23 mouse cellular contexts compared by ENCODE assay signal in genomic region chr17:26240990-26241389, GRCm38 (mm10). TPM values are rescaled to one million over a fixed set of nuclear protein-coding genes. Genes with fewer than 3 reads are reported as not detected.
DNase-seq lines count a peak whose midpoint lies in the region; ATAC-seq and TF ChIP-seq lines count a peak whose summit lies in the region.
"Had no signal": no experiment of that assay in that cellular context is flagged by ENCODE, and none has a peak within 500 bp of the region (broad histone marks: within the 10 kb centered on the region; RNA-seq: fewer than 3 reads in every experiment).

No protein-coding gene starts in this region.

- no peak overlapping the region for H3K4me2 ChIP-seq in hindbrain, embryonic 12.5 days (replicated peaks)
- H3K4me2 ChIP-seq in hindbrain, embryonic 14.5 days (replicated peaks), result no peak overlapping the region
- 0 out of 2 replicates have a peak overlapping the region, but pooled peaks have one; percentile 7 for H3K4me2 ChIP-seq in intestine, postnatal 0 days (replicated peaks; ENCODE audit: low read depth)
- no peak overlapping the region for H3K4me2 ChIP-seq in kidney, embryonic 14.5 days (replicated peaks; ENCODE audit: low read depth, low read length)
- H3K4me2 ChIP-seq: heart, embryonic 15.5 days; neural tube, embryonic 15.5 days had no signal

- 84% methylated on average over 6 of the region's 6 CpGs for WGBS in hindbrain, embryonic 12.5 days
- WGBS in hindbrain, embryonic 14.5 days, result 89% methylated on average over 6 of the region's 6 CpGs
- WGBS in intestine, postnatal 0 days, result 35% methylated on average over 6 of the region's 6 CpGs
- WGBS in kidney, embryonic 14.5 days, result 82% methylated on average over 6 of the region's 6 CpGs

- H3K9me3 ChIP-seq in hindbrain, embryonic 12.5 days (replicated peaks), result no peaks in the 10 kb centered on the region
- no peaks in the 10 kb centered on the region for H3K9me3 ChIP-seq in hindbrain, embryonic 14.5 days (ENCODE audit: control insufficient read depth, low read length)
- H3K9me3 ChIP-seq in MEL (replicated peaks; ENCODE audit: insufficient read depth, low read length), result no peaks in the 10 kb centered on the region
- no peaks in the 10 kb centered on the region for H3K9me3 ChIP-seq in intestine, postnatal 0 days (ENCODE audit: control insufficient read depth)
- H3K9me3 ChIP-seq in kidney, embryonic 14.5 days (ENCODE audit: control insufficient read depth, low read length), result no peaks in the 10 kb centered on the region
- H3K9me3 ChIP-seq: heart, embryonic 15.5 days; neural tube, embryonic 15.5 days had no signal

- TF ChIP-seq RAD21 in MEL (IDR thresholded peaks at IDR 0.05; ENCODE audit: low read depth, low read length), result no peak

- no peak for DNase-seq in hindbrain, embryonic 14.5 days (ENCODE audit: low spot score)
- DNase-seq in 3T3-L1 (ENCODE audit: low read depth, low spot score), result peak; percentile 88
- DNase-seq in MEL (ENCODE audit: low read depth, low spot score), result peak; percentile 36
- no peak for DNase-seq in embryo, embryonic 10 days (ENCODE audit: low spot score)
- DNase-seq: cerebellum, adult 18-20 months; cerebellum, postnatal 36 days; gastrocnemius, postnatal 14 days; heart, adult 2 months; kidney, adult 8-10 months; kidney, postnatal 25 days; layer of hippocampus, adult 9-11 months; lung, postnatal 10 days; midbrain, embryonic 14.5 days; thymus, postnatal 25 days had no signal

- no peak for ATAC-seq in hindbrain, embryonic 12.5 days (ENCODE audit: low FRiP score)
- ATAC-seq in hindbrain, embryonic 14.5 days (ENCODE audit: low FRiP score), result no peak
- no peak for ATAC-seq in intestine, postnatal 0 days
- ATAC-seq in kidney, embryonic 14.5 days (ENCODE audit: low FRiP score, low TSS enrichment), result no peak
- ATAC-seq: CD4-positive, CD25-positive, alpha-beta regulatory T cell, adult 4 months had no signal

- no peak for TF ChIP-seq CTCF in MEL (IDR thresholded peaks at IDR 0.05 in 2 of 3, conservative IDR thresholded peaks at IDR 0.05 in 1 of 3; ENCODE audit: control insufficient read depth in 1 of 3, insufficient read depth in 1 of 3, low read depth in 2 of 3, low read length in 3 of 3, poor library complexity in 1 of 3, severe bottlenecking in 1 of 3)
- no peak for TF ChIP-seq CTCF in intestine, postnatal 0 days (IDR thresholded peaks at IDR 0.05; ENCODE audit: low read depth)

- H3K36me3 ChIP-seq in hindbrain, embryonic 12.5 days, result no peaks in the 10 kb centered on the region
- no peaks in the 10 kb centered on the region for H3K36me3 ChIP-seq in hindbrain, embryonic 14.5 days (replicated peaks; ENCODE audit: control insufficient read depth, insufficient read depth)
- H3K36me3 ChIP-seq in MEL (ENCODE audit: control insufficient read depth in 1 of 2, insufficient read depth in 2 of 2, low read length in 2 of 2), result peaks cover 0 to 30% of the 10 kb centered on the region in 2 experiments; a peak in 2 of 4 replicates
- no peaks in the 10 kb centered on the region for H3K36me3 ChIP-seq in intestine, postnatal 0 days (ENCODE audit: control insufficient read depth, insufficient read depth)
- no peaks in the 10 kb centered on the region for H3K36me3 ChIP-seq in kidney, embryonic 14.5 days (ENCODE audit: control insufficient read depth, insufficient read depth, low read length)
- H3K36me3 ChIP-seq: heart, embryonic 15.5 days; neural tube, embryonic 15.5 days had no signal

- H3K4me1 ChIP-seq in hindbrain, embryonic 12.5 days, result peaks cover 15% of the 10 kb centered on the region
- peaks cover 10% of the 10 kb centered on the region; the same call in 1 of the 2 replicates for H3K4me1 ChIP-seq in hindbrain, embryonic 14.5 days (replicated peaks; ENCODE audit: control insufficient read depth, insufficient read depth, low read length)
- peaks cover 11 to 33% of the 10 kb centered on the region in 2 experiments for H3K4me1 ChIP-seq in MEL (ENCODE audit: control insufficient read depth in 1 of 2, insufficient read depth in 2 of 2, low read length in 2 of 2)
- H3K4me1 ChIP-seq in intestine, postnatal 0 days (replicated peaks; ENCODE audit: control insufficient read depth, insufficient read depth, low read length), result 0 out of 2 replicates have a peak, but pooled peaks cover 5% of the 10 kb centered on the region
- no peaks in the 10 kb centered on the region for H3K4me1 ChIP-seq in kidney, embryonic 14.5 days (ENCODE audit: control insufficient read depth, insufficient read depth, low read length)

- H3K4me3 ChIP-seq in hindbrain, embryonic 12.5 days, result no peak overlapping the region
- no peak overlapping the region for H3K4me3 ChIP-seq in hindbrain, embryonic 14.5 days (replicated peaks; ENCODE audit: low read length)
- peak overlapping the region; percentile 23 to 33 for H3K4me3 ChIP-seq in MEL (ENCODE audit: control insufficient read depth in 1 of 2, insufficient read depth in 1 of 2, low read depth in 2 of 2, low read length in 2 of 2)
- no peak overlapping the region for H3K4me3 ChIP-seq in intestine, postnatal 0 days (ENCODE audit: low read depth, low read length)
- H3K4me3 ChIP-seq in kidney, embryonic 14.5 days (ENCODE audit: low read length), result no peak overlapping the region
- H3K4me3 ChIP-seq: heart, adult 2 months; heart, embryonic 15.5 days; megakaryocyte, embryonic 14.5 days; neural tube, embryonic 15.5 days had no signal

- H3K27me3 ChIP-seq in hindbrain, embryonic 12.5 days, result no peaks in the 10 kb centered on the region
- H3K27me3 ChIP-seq in hindbrain, embryonic 14.5 days (ENCODE audit: control insufficient read depth, insufficient read depth, low read length), result no peaks in the 10 kb centered on the region
- no peaks in the 10 kb centered on the region for H3K27me3 ChIP-seq in MEL (ENCODE audit: control insufficient read depth in 1 of 2, insufficient read depth in 2 of 2, low read length in 2 of 2)
- no peaks in the 10 kb centered on the region for H3K27me3 ChIP-seq in intestine, postnatal 0 days (replicated peaks; ENCODE audit: control insufficient read depth, insufficient read depth, low read length)
- no peaks in the 10 kb centered on the region for H3K27me3 ChIP-seq in kidney, embryonic 14.5 days (ENCODE audit: control insufficient read depth, insufficient read depth, low read length)
- H3K27me3 ChIP-seq: heart, embryonic 15.5 days; neural tube, embryonic 15.5 days had no signal

- H3K79me2 ChIP-seq in MEL (ENCODE audit: control insufficient read depth, insufficient read depth, low read length, poor library complexity), result no peaks in the 10 kb centered on the region

- H3K27ac ChIP-seq in hindbrain, embryonic 12.5 days, result no peak overlapping the region
- H3K27ac ChIP-seq in hindbrain, embryonic 14.5 days, result no peak overlapping the region
- peak overlapping the region; percentile 93 for H3K27ac ChIP-seq in MEL (ENCODE audit: control insufficient read depth, low read depth, low read length)
- peak overlapping the region; percentile 68; the same call in 1 of the 2 replicates for H3K27ac ChIP-seq in intestine, postnatal 0 days (ENCODE audit: low read depth, low read length)
- no peak overlapping the region for H3K27ac ChIP-seq in kidney, embryonic 14.5 days (ENCODE audit: low read depth, low read length)
- H3K27ac ChIP-seq: heart, adult 2 months; heart, embryonic 15.5 days; neural tube, embryonic 15.5 days had no signal

- H3K9ac ChIP-seq in hindbrain, embryonic 12.5 days, result peak overlapping the region; percentile 18
- H3K9ac ChIP-seq in hindbrain, embryonic 14.5 days, result no peak overlapping the region
- peak overlapping the region; percentile 32 for H3K9ac ChIP-seq in MEL (ENCODE audit: control insufficient read depth, low read depth, low read length, poor library complexity, severe bottlenecking)
- no peak overlapping the region for H3K9ac ChIP-seq in intestine, postnatal 0 days (ENCODE audit: low read depth, low read length)
- no peak overlapping the region for H3K9ac ChIP-seq in kidney, embryonic 14.5 days (ENCODE audit: low read depth, low read length)
- H3K9ac ChIP-seq: heart, embryonic 15.5 days; neural tube, embryonic 15.5 days had no signal

- TF ChIP-seq EP300 in MEL (IDR thresholded peaks at IDR 0.05; ENCODE audit: low read depth in 1 of 2, low read length in 2 of 2), result no peak

- no peak for TF ChIP-seq POLR2A in MEL (IDR thresholded peaks at IDR 0.05; ENCODE audit: control insufficient read depth in 1 of 2, insufficient read depth in 1 of 2, low read depth in 1 of 2, low read length in 2 of 2, poor library complexity in 1 of 2)

RNA-seq across cellular contexts. Expression of gene Fam234a, which starts 3.1 kb away (rescaled TPM):
- 34.5 and 37.9 TPM in 2 replicates for polyA plus RNA-seq in hindbrain, embryonic 12.5 days (2016; fragmentation: Nextera tagmentation; extraction: Ambion mirVana)
- polyA plus RNA-seq in hindbrain, embryonic 14.5 days (2014; fragmentation: Nextera tagmentation; extraction: Ambion mirVana), result 31.2 and 31.4 TPM in 2 replicates
- total RNA-seq in MEL (2012; rRNA removed), result not detected in 2 replicates
- under 1 TPM in 1 of 2 experiments, not detected in 1; 0.10 TPM for polyA plus RNA-seq in MEL (2012; ENCODE audit: insufficient read depth in 1 of 2, insufficient read length in 2 of 2, low read depth in 1 of 2, low replicate concordance in 2 of 2, missing spikeins in 1 of 2)
- polyA plus RNA-seq in intestine, postnatal 0 days (2015; fragmentation: Nextera tagmentation; extraction: Ambion mirVana), result 113 and 116 TPM in 2 replicates
- 27.9 and 40.4 TPM in 2 replicates for polyA plus RNA-seq in kidney, embryonic 14.5 days (2014; fragmentation: Nextera tagmentation; extraction: Ambion mirVana)

RNA-seq across cellular contexts. Expression of gene Luc7l, which starts 11.7 kb away (rescaled TPM):
- 138 and 140 TPM in 2 replicates for polyA plus RNA-seq in hindbrain, embryonic 12.5 days (2016; fragmentation: Nextera tagmentation; extraction: Ambion mirVana)
- polyA plus RNA-seq in hindbrain, embryonic 14.5 days (2014; fragmentation: Nextera tagmentation; extraction: Ambion mirVana), result 100.0 and 104 TPM in 2 replicates
- 54.3 and 58.4 TPM in 2 replicates for total RNA-seq in MEL (2012; rRNA removed)
- 10 to 100 TPM in 1 of 2 experiments, not detected in 1; 59.2 TPM for polyA plus RNA-seq in MEL (2012; ENCODE audit: insufficient read depth in 1 of 2, insufficient read length in 2 of 2, low read depth in 1 of 2, low replicate concordance in 2 of 2, missing spikeins in 1 of 2)
- polyA plus RNA-seq in intestine, postnatal 0 days (2015; fragmentation: Nextera tagmentation; extraction: Ambion mirVana), result 28.1 and 32.7 TPM in 2 replicates
- polyA plus RNA-seq in kidney, embryonic 14.5 days (2014; fragmentation: Nextera tagmentation; extraction: Ambion mirVana), result 87.8 and 108 TPM in 2 replicates

RNA-seq across cellular contexts. Expression of gene Arhgdig, which starts 33.4 kb away (rescaled TPM):
- polyA plus RNA-seq in hindbrain, embryonic 12.5 days (2016; fragmentation: Nextera tagmentation; extraction: Ambion mirVana), result 19.4 and 22.2 TPM in 2 replicates
- polyA plus RNA-seq in hindbrain, embryonic 14.5 days (2014; fragmentation: Nextera tagmentation; extraction: Ambion mirVana), result 181 and 195 TPM in 2 replicates
- total RNA-seq in MEL (2012; rRNA removed), result 75.7 and 76.3 TPM in 2 replicates
- 10 to 100 TPM in 1 of 2 experiments, not detected in 1; 97.0 TPM for polyA plus RNA-seq in MEL (2012; ENCODE audit: insufficient read depth in 1 of 2, insufficient read length in 2 of 2, low read depth in 1 of 2, low replicate concordance in 2 of 2, missing spikeins in 1 of 2)
- polyA plus RNA-seq in intestine, postnatal 0 days (2015; fragmentation: Nextera tagmentation; extraction: Ambion mirVana), result 10.5 and 11.7 TPM in 2 replicates
- polyA plus RNA-seq in kidney, embryonic 14.5 days (2014; fragmentation: Nextera tagmentation; extraction: Ambion mirVana), result 6.3 and 6.9 TPM in 2 replicates
- total RNA-seq: hematopoietic stem cell, adult 5-6 weeks had no signal
- polyA plus RNA-seq: CD4-positive, CD25-positive, alpha-beta regulatory T cell, adult 4 months had no signal

RNA-seq across cellular contexts. Expression of gene Rgs11, which starts 38.2 kb away (rescaled TPM):
- 4.3 and 4.6 TPM in 2 replicates for polyA plus RNA-seq in hindbrain, embryonic 12.5 days (2016; fragmentation: Nextera tagmentation; extraction: Ambion mirVana)
- polyA plus RNA-seq in hindbrain, embryonic 14.5 days (2014; fragmentation: Nextera tagmentation; extraction: Ambion mirVana), result 14.2 and 16.1 TPM in 2 replicates
- 8.5 and 11.4 TPM in 2 replicates for total RNA-seq in MEL (2012; rRNA removed)
- polyA plus RNA-seq in MEL (2012; ENCODE audit: insufficient read depth in 1 of 2, insufficient read length in 2 of 2, low read depth in 1 of 2, low replicate concordance in 2 of 2, missing spikeins in 1 of 2), result 10 to 100 TPM in 1 of 2 experiments, not detected in 1; 32.6 TPM
- 1.1 and 1.2 TPM in 2 replicates for polyA plus RNA-seq in intestine, postnatal 0 days (2015; fragmentation: Nextera tagmentation; extraction: Ambion mirVana)
- 5.2 and 5.9 TPM in 2 replicates for polyA plus RNA-seq in kidney, embryonic 14.5 days (2014; fragmentation: Nextera tagmentation; extraction: Ambion mirVana)

RNA-seq across cellular contexts. Expression of gene Pdia2, which starts 42.1 kb away (rescaled TPM):
- polyA plus RNA-seq in hindbrain, embryonic 12.5 days (2016; fragmentation: Nextera tagmentation; extraction: Ambion mirVana), result 0.23 and 0.32 TPM in 2 replicates
- 0.28 TPM in 1 of 2 replicates, not detected in the other for polyA plus RNA-seq in hindbrain, embryonic 14.5 days (2014; fragmentation: Nextera tagmentation; extraction: Ambion mirVana)
- total RNA-seq in MEL (2012; rRNA removed), result 11.2 and 12.5 TPM in 2 replicates
- polyA plus RNA-seq in MEL (2012; ENCODE audit: insufficient read depth in 1 of 2, insufficient read length in 2 of 2, low read depth in 1 of 2, low replicate concordance in 2 of 2, missing spikeins in 1 of 2), result 10 to 100 TPM in 1 of 2 experiments, not detected in 1; 13.6 TPM
- 9.9 and 16.3 TPM in 2 replicates for polyA plus RNA-seq in intestine, postnatal 0 days (2015; fragmentation: Nextera tagmentation; extraction: Ambion mirVana)
- 0.38 and 0.46 TPM in 2 replicates for polyA plus RNA-seq in kidney, embryonic 14.5 days (2014; fragmentation: Nextera tagmentation; extraction: Ambion mirVana)
- total RNA-seq: gastrocnemius, postnatal 14 days; heart, adult 2 months had no signal
- polyA plus RNA-seq: CD4-positive, CD25-positive, alpha-beta regulatory T cell, adult 4 months; heart, adult 2 months; midbrain, embryonic 14.5 days; testis, adult 2 months had no signal

Comparison
In these comparisons a context has a peak if more than half of its experiments do, and no peak if none do; other contexts are left out.
1. H3K9ac ChIP-seq: peak in hindbrain, embryonic 12.5 days (single experiment) and MEL (single experiment); none in hindbrain, embryonic 14.5 days (single experiment), intestine, postnatal 0 days (single experiment) and kidney, embryonic 14.5 days (single experiment).
2. H3K27ac ChIP-seq: peak in MEL (single experiment) and intestine, postnatal 0 days (single experiment); none in hindbrain, embryonic 12.5 days (single experiment), hindbrain, embryonic 14.5 days (single experiment) and kidney, embryonic 14.5 days (single experiment).
3. H3K4me3 ChIP-seq: peak in MEL (2 of 2); none in hindbrain, embryonic 12.5 days (single experiment), hindbrain, embryonic 14.5 days (single experiment), intestine, postnatal 0 days (single experiment) and kidney, embryonic 14.5 days (single experiment).
4. DNase-seq: peak in 3T3-L1 (single experiment) and MEL (single experiment); none in hindbrain, embryonic 14.5 days (single experiment) and embryo, embryonic 10 days (single experiment).
5. RNA of gene Fam234a, which starts 3.1 kb away (polyA plus RNA-seq): 113 to 116 TPM in intestine, postnatal 0 days, 27.9 to 40.4 TPM in kidney, embryonic 14.5 days, 34.5 to 37.9 TPM in hindbrain, embryonic 12.5 days and 31.2 to 31.4 TPM in hindbrain, embryonic 14.5 days; 0.10 TPM in MEL; every median in the first group is over 10 times any median in the second.